In the genomic region with DNA sequence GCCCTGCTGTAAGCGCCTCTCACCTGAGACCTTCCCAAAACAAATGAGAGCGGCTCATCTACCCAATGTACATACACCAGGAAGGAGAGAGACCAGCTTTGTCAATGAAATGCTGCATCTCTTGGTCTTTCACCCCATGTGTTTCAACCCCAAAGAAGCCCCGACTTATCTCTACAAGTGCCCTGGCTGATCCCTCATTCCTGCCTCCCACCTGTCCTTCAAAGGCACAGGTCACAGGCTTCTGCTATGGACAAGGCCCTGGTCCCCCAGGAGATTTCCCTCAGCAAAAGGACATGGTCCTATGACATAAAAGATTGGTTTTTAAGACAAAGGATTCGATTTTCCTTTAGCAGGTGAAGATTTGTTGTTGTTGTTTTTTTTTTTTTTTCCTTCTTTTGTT, we compare ENCODE assay signal across 21 mouse cellular contexts.
A peak's percentile ranks its signal among the peaks of the same experiment; 100 is the strongest.
DNase-seq lines count a peak whose midpoint lies in the region; ATAC-seq and TF ChIP-seq lines count a peak whose summit lies in the region.
"Had no signal": no experiment of that assay in that cellular context is flagged by ENCODE, and none has a peak within 500 bp of the region (broad histone marks: within the 10 kb centered on the region; RNA-seq: fewer than 3 reads in every experiment).

No protein-coding gene starts in this region.

- H3K9ac ChIP-seq in midbrain, postnatal 0 days (replicated peaks; ENCODE audit: low read length, poor library complexity, severe bottlenecking) = no peak overlapping the region
- H3K9ac ChIP-seq: forebrain, embryonic 13.5 days; hindbrain, embryonic 14.5 days had no signal

- peak; percentile 61 for DNase-seq in heart, adult 11 months
- no peak for DNase-seq in heart, postnatal 25 days (ENCODE audit: low spot score)
- DNase-seq in midbrain, embryonic 10.5 days (ENCODE audit: low spot score) = no peak
- DNase-seq in midbrain, postnatal 0 days (ENCODE audit: low spot score) = no peak
- DNase-seq in embryonic facial prominence, embryonic 10.5 days (ENCODE audit: low spot score) = no peak
- DNase-seq: adrenal gland, adult 8-10 months; adrenal gland, postnatal 25 days; cerebellum, adult 11-12 months; cerebellum, adult 8-10 months; cerebellum, postnatal 10 days; cerebellum, postnatal 36 days; gastrocnemius, adult 2 months; gastrocnemius, postnatal 14 days; heart, adult 18-20 months; heart, postnatal 36 days had no signal

- intact Hi-C loops in heart, postnatal 25 days (cut with DNase I) = no loop called here

- peak overlapping the region; percentile 72 for H3K27ac ChIP-seq in midbrain, embryonic 10.5 days (replicated peaks)
- no peak overlapping the region for H3K27ac ChIP-seq in midbrain, postnatal 0 days (ENCODE audit: low read depth, low read length)
- peak overlapping the region; percentile 30; the same call in 1 of the 2 replicates for H3K27ac ChIP-seq in embryonic facial prominence, embryonic 10.5 days (replicated peaks)
- H3K27ac ChIP-seq: forebrain, embryonic 13.5 days; gastrocnemius, adult 2 months; hindbrain, embryonic 14.5 days had no signal

- no peak overlapping the region for H3K4me3 ChIP-seq in midbrain, embryonic 10.5 days
- H3K4me3 ChIP-seq in midbrain, postnatal 0 days (ENCODE audit: low read depth, low read length) = no peak overlapping the region
- no peak overlapping the region for H3K4me3 ChIP-seq in embryonic facial prominence, embryonic 10.5 days
- H3K4me3 ChIP-seq: forebrain, embryonic 13.5 days; gastrocnemius, adult 2 months had no signal

- TF ChIP-seq CTCF in midbrain, postnatal 0 days (IDR thresholded peaks at IDR 0.05) = no peak

- no peak for ATAC-seq in midbrain, postnatal 0 days (ENCODE audit: low FRiP score)
- no peak for ATAC-seq in activated CD4-positive, CD25-positive, alpha-beta regulatory T cell, adult 4 months
- ATAC-seq: CD4-positive, CD25-positive, alpha-beta regulatory T cell, adult 4 months; forebrain, embryonic 13.5 days; forebrain, embryonic 16.5 days; intestine, postnatal 0 days had no signal

- H3K9me3 ChIP-seq in midbrain, embryonic 10.5 days (replicated peaks) = no peaks in the 10 kb centered on the region
- no peaks in the 10 kb centered on the region for H3K9me3 ChIP-seq in midbrain, postnatal 0 days (ENCODE audit: low read length)
- H3K9me3 ChIP-seq in embryonic facial prominence, embryonic 10.5 days = no peaks in the 10 kb centered on the region
- H3K9me3 ChIP-seq: forebrain, embryonic 13.5 days had no signal

- 87% methylated on average over 4 of the region's 4 CpGs for WGBS in midbrain, embryonic 10.5 days
- 86% methylated on average over 4 of the region's 4 CpGs for WGBS in midbrain, postnatal 0 days
- WGBS in embryonic facial prominence, embryonic 10.5 days = 87% methylated on average over 4 of the region's 4 CpGs

- H3K36me3 ChIP-seq in midbrain, embryonic 10.5 days = no peaks in the 10 kb centered on the region
- no peaks in the 10 kb centered on the region for H3K36me3 ChIP-seq in midbrain, postnatal 0 days (ENCODE audit: insufficient read depth, low read length)
- no peaks in the 10 kb centered on the region for H3K36me3 ChIP-seq in embryonic facial prominence, embryonic 10.5 days (replicated peaks)

- no peaks in the 10 kb centered on the region for H3K27me3 ChIP-seq in midbrain, embryonic 10.5 days (ENCODE audit: low read depth, poor library complexity, severe bottlenecking)
- no peaks in the 10 kb centered on the region for H3K27me3 ChIP-seq in midbrain, postnatal 0 days (ENCODE audit: insufficient read depth, low read length)
- H3K27me3 ChIP-seq in embryonic facial prominence, embryonic 10.5 days (replicated peaks; ENCODE audit: low read depth, poor library complexity, severe bottlenecking) = no peaks in the 10 kb centered on the region
- H3K27me3 ChIP-seq: forebrain, embryonic 13.5 days had no signal

- no peak overlapping the region for H3K4me2 ChIP-seq in midbrain, postnatal 0 days (ENCODE audit: low read depth, low read length, poor library complexity, severe bottlenecking)
- H3K4me2 ChIP-seq: forebrain, embryonic 13.5 days; hindbrain, embryonic 14.5 days had no signal

- H3K4me1 ChIP-seq in midbrain, embryonic 10.5 days = peaks cover 37% of the 10 kb centered on the region
- 0 out of 2 replicates have a peak, but pooled peaks cover 2% of the 10 kb centered on the region for H3K4me1 ChIP-seq in midbrain, postnatal 0 days (ENCODE audit: insufficient read depth, low read length)
- H3K4me1 ChIP-seq in embryonic facial prominence, embryonic 10.5 days = peaks cover 9% of the 10 kb centered on the region
